Mouse (Mus musculus) embryo, embryonic 11.5 days (tissue): ENCODE data around the gene Fgd5.
A peak's percentile ranks its signal among the peaks of the same experiment; 100 is the strongest.
"Not testable (repeated sequence)": the region's sequence is repeated elsewhere in the genome, so short reads cannot be mapped to it uniquely, and the experiment has no call there.

Source experiments
- DNase-seq: peaks from one replicate; pipeline ENCODE4 v3.0.0-alpha.2; 2012; ENCODE audit warnings: low read depth, low spot score

Fgd5 gene

DNA sequence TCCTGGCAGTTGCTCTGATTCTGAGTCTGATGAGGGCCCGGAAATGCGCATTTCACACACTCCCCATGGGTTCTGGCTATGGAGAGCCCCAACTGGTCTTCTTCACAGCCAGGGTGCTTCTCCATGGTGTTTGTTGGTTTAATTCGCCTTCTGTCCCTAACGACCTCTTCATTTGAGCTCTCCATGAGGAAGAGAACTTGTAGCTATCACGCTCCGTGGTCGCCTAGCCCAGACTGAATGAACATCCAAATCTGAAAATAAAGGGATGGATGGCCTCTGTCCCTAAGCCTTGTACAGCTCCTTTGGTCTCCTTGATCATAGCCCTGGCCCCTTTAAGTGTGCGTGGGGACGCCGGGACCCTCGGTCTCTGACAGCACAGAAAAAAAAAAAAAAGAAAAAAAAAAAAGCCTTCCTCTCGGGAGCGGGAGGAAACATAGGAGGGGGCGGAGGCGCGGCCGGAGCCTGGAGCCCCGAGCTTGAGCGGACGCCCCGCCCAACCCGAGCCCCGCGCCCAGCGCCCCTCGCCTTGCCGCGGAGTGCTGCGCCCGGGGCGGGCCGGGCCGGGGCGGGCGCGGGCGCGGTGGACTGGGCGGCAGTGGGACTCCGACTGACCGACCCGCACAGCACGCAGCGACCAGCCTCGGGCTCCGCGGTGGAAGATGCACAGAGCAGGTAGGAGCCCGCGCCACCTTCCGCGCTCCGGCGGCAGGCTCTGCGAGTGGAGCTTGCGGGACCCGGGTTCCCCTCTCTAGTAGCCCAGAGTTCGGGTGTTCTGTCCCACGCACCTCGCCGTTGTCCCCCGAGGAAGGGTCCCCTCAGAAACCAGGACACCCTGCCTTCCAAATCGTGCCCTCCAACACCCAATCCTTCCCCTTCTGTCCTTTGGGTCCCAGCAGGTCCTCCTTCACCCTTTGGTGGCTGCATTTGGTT, at the start of gene Fgd5:
TSS of gene Fgd5 (plus strand) at position 508 of the 930 bp plus-strand sequence.
- DNase-seq: no peak

DNA sequence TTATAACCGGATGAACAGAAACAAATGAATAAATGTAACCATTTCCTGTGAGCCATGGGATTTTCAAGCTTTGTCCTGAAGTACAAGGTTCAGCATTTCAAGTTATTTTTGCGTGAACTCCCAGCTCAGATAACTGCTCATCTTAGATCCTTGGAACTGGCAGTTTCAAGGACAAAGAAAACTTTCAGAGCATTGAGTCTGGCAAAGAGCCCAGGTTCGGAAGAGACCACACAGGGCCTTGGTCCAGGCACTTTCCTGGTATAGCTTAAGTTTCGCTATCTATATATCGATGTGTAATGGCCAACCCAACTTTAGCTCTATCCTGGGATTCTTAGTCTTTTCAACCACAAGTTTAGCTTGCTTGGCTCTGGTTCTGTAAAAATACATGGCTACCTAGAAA, 47.4 kb upstream of the Fgd5 start:
- DNase-seq: no peak

DNA sequence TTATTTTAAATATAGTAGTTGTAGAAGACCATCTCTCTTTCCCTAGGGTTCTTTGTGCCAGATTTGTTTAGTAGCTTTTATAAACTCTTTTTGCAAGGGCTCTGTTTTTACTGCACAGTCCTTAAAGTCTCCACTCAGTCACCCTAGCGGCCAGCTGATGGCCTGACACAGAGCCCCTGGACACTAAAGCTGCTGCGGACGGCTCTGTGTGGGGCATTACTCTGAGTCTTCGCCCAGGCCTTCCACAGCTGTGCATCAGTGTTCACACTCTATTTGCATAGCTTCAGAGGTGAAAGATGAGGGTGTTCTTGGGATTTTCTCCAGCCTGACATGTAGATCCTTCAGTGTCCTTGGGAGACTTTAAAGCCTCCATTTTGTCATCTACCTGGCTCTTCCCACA, 40.2 kb upstream of the Fgd5 start:
- no peak for DNase-seq

DNA sequence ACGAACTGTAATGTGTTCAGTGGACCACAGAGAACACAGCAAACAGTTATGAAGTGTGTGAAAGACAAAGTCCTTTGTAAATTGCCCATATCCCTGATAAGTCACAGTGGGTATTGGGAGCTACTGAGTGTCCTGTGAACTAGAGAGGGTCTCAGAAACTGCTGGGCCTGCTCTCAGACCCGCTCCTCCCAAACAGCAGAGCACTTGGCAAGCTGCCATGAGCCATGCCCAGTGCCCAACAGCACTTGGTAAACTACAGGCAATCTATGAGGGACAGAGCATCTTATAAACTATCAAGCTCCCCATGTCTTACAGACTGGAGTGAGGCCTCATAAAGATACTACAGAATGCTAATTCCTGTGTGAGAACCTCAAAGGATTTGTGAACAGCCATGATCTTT, 30.3 kb upstream of the Fgd5 start:
- no peak for DNase-seq

DNA sequence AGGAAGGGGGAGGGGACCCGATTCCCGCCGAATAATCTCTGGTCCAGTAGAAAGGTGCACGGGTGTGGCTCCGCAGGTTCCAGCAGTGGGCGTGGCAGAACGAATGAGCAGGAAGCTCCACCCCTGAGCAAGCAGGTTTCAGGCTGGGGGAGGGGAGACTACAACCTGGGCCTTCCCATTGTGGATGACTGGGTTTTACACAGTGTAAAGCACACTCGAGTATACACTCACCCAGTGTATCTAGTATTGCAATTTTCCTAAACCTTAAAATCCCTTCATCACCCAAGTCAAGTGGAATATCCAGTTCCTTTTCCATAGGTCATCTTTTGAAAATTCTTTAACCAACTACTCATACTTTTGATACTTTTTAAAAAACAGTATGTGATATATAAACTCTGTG, 20.7 kb upstream of the Fgd5 start:
- not testable (repeated sequence) for DNase-seq

DNA sequence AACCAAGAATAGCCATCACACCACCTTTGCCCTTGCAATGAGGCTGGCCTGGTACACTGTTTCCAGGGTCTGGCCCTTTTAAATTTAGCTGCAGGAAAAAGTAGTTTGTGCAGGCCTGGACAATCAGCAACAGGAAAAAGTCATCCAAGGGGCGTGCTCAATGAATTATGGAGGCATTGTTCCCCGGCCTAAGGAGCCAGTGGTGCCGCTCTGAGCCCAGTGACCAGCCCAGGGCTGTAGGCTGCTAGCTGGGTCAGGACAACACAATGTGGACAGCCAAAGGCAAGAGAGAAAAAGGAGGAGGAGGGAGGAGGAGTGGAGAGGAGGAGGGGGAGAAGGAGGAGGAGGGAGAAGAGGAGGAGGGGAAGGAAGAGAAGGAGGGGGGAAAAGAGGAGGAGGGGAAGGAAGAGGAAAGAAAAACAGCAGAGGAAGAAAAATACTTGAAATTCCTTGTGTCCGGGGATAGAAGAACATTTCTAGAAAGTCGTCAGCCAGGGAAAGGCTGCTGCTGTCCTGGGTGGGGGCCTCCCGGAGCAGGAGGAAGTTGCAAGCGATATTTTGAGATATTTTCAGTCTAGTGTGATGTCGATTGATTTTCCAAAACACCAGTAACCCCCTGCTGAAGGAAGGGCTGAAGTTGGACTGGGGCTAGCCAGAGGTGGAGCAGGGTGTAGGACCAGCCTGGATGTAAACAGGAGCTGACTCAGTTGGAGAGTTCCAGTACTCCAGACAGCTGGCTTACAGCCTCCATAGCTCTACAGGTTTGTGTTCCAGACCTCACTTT, 18.5 kb upstream of the Fgd5 start:
- no peak for DNase-seq

DNA sequence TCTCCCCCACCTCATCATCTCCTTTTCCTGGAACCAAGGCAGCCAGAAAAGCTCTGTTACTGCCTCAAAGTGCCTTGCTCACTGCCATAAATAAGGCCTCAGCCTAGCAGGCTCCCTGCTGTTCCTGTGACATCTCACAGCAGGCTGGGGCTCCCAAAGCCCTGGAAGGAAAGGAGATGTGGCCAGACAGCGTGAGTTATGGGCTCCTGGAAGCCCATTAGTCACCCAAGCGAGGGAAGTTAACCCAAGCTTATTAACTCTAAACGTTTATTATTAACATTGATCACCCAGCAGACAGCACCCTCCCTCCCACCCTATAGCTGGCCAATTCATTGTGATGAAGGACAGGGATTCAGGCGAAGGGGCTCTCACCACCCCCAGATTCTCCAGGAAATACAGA, 15.2 kb upstream of the Fgd5 start:
- peak; percentile 41 for DNase-seq

DNA sequence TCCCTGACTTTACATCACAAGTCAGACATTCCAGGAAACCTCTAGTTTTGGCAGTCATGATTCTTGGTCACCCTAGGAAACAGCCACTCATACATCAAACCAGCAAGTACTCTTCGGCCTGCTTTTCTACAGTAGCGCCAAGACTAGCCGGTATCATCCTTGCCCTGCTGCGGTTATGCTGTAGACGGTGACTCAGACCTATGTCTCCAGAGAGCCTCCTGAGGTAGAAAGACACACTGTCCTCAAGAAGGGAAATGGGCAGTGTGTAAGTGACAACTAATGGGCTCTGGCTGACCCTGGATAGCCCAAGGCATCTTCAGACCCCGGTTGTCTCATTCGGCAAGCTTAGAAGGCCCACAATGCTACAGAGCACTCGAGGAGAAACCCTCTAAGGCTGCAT, 13.6 kb upstream of the Fgd5 start:
- no peak for DNase-seq

DNA sequence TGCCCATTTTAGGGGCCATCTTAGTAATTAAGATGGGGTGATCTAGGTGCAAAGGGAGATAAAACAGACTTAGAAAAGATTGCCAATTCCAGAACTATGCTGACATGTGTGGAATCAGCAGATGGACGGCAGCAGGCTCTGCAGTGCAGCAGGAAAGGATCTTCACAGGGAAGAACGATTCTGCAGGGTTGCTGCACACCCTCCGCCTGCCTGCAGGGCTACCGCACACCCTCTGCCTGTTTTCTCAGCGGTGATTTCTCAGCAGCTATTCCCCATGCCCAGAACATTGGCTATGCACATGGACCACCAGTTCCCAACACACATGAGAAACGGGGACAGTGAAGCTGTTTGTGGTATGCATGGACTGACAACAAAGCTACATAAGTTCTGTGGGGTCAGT, 12.7 kb upstream of the Fgd5 start:
- DNase-seq: no peak

DNA sequence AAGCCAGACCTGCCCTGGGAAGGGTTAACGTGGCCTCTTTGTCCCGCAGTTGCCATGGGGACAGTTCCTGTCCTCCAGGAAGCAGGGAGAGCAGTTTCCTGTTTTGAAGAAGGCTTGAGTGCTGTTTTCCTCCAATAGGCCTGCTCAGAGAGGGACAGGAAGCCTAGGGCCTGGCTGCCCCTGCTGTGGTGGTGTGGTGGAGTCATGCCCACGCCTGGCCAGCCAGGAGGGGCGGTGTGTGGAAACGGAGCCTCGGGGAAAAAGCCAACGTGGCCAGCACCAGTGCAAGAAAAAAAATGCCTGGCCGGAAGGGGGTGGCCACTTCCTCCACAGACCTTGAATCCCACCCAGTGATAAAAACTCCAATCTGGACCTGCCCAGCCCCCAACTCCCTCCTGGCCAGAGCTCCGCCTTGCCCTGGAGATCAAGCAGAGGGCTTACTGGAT, 6.5 kb upstream of the Fgd5 start:
- no peak for DNase-seq

DNA sequence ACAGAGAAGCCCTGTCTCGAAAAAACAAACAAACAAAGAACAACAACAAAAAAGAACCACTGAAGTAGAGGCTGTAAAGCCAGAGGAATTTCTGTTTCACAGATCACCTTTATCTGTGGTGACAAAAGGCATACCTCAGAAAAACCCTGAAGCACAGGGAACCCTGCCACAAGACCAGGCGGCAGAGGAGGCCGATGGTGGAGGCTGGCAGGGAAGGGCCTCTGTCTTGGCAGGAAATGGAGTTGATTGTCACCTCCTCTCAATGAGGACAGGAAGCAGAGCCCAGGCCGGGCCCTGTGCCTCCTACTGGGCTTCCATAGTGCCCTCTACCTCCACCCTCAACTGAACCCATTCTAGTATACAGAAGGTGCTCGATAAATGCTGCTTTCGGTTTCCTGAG, 4.7 kb upstream of the Fgd5 start:
- no peak for DNase-seq

DNA sequence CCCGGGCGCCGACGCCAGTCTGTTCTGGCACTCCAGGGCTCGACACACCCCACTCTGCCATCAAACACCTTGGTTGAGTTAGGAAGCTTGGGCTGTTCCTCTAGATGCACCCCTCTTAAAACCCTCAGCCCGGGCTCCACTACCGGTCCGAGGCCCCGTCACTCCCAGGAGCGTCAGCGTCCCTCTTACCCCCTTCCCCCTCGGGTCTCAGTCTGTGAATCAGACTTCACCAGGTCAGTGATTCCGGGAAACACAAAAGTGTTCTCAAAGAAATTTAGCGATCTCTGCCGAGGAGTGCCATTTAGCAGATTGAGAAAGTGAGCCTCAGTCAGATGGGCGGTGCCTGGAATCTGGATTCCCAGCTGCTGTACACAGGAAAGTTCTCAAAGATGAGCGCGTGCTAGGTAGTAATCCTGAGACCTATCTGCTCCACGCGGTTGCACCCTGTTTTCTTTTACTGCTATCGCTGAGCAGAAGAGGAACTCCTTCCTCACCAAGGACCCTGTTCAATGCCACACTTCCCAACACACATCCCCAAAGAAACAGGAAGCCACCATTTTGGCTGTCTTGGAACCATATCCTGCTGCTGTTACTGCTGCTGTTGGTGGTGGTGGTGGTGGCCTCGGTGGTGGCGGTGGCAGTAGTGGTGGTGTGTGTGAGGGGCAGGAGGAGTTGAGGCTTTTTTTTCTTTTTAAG, 771 bp downstream of the Fgd5 start:
- DNase-seq: no peak

DNA sequence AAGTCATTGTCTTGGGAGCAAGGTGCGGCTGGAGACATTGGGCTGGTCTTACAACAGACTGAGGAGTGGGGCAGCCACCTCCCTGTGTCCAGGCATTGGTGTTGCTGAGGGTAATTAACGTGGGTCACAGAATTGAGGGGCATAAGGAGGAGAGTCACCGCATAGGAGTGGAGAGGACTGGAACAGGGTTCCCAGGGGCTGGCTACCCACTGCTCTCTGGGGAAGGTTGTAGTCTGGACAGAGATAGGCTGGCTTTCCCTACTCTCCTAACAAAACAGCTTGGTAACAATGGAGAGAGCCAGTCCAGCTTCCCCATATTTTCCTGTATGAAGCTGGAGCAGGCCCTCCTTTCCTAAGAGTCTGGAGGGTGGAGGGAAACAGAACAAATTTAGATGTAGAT, 1.3 kb downstream of the Fgd5 start:
- no peak for DNase-seq

DNA sequence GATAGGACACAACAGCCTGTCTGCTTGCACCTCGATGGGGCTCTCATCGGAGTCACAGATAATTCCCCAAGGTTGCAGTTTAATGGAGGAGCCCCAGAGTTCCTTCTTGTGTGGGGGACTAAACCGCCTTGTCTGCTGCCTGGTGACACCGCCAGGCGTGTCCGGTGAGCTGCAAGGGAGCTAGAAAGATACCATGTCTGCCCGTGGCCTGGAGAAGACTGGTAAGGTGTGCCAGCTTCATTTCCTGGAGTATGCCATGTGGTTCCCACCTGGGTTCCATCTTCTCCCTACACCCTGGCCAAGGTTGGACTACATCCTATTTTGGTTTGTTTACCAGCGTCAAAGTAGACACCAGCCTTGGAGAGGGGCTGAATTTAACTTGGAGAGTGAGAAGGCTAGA, 11.4 kb downstream of the Fgd5 start:
- no peak for DNase-seq

DNA sequence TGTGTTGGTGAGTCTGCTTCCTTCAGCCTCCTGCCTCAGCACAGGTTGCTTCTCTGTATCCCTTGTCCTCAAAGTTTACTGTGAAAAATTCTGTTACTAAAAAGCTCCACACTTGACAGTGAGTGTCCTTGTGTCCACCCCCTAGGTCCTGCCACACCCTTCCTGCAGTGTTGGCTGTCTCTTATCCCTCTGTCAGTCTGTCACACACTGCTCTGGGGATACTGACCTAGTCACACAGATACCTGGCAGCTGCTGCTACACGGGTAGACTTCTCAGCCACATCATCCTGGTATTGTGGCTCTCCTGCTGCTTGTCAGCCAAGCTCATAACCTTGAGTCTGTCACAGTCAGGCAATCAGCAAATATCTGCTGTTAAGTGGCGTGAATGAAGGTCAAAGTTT, 14.1 kb downstream of the Fgd5 start:
- DNase-seq: no peak

DNA sequence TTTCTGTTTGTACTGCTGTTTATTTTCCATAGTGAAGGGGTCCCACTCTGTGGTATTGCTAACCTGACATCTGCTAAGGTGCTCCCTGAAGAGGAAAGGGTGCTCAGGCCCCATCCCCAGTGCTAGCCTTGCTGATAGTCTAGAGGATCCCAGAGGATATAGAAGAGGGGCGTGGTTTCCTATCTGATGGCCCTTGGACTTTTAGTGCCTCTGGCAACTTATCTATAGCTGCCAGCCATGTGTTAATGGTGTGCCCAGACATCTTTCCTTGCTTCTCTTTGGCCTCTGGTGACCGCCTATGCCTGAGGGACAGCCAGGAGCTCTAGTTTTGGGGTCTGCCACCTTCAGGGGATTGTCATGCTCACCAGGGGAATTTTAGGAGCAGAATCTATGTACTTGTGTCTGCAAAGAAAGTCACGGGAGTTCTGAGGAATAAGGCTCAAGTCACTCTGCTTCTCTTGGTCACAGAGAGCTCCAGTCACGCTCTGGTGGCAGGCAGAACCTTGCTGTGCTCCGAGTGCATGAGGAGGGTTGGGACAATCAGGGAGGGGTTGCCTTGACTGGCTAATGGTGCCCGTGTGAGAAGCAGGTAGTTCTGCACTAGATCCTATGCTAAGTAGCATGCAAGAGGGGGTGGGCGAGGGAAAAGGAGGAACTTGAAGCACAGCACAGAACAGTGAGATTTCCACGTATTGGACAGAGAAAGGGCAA, 15.3 kb downstream of the Fgd5 start:
- DNase-seq: no peak

DNA sequence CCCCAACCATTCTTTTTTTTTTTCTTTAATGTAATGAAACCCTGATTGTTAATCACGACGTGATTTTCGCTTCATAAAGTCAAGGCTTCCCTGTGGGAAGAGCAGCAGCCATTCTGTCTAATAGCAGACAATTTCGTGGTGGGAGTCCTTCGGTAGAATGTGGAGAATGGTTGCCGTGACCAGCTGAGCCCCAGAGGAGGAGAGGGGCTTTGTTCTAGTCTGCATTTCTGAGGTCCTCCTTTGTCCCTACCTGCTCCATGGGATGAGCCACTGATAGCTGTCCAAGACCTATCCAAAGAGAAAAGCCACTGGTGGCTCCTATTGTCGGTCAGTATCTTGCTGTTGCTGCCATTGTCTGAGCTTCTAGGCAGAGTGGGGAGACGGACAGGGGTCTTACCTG, 17.4 kb downstream of the Fgd5 start:
- DNase-seq: no peak

DNA sequence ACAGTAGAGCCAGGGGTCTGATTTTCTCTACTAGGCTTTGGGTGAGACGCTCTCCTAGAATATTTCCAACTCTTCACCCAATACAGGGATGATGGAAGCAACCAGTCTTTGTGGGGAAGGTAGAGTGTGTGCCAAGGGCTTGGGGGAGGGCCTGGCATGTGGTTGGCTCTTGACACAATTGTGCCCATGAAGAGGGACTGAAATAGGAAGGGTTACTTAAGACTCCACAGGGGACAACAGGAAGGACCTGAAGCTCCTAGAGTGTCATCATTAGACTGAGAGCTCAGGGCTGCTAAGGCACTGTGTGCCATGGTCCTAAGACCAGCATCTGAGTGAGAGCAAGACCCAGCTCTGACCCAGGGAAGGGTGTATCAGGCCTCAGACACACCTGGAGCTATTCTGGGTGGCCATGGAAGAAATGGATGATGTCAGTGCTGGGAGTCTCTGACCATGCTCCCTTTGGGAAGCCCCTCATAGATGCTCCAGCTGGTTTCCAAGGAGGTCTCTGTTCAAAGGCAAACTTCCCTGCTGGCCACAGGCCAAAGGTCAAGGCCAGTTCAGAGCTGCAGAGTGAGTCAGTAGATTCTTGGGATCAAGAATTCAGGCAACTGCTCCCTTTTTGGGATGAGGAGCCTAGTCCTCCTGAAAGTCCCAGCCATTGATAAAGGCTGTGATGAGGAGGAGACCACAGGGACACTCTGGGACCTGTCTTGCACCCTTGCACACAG, 24.0 kb downstream of the Fgd5 start:
- no peak for DNase-seq

DNA sequence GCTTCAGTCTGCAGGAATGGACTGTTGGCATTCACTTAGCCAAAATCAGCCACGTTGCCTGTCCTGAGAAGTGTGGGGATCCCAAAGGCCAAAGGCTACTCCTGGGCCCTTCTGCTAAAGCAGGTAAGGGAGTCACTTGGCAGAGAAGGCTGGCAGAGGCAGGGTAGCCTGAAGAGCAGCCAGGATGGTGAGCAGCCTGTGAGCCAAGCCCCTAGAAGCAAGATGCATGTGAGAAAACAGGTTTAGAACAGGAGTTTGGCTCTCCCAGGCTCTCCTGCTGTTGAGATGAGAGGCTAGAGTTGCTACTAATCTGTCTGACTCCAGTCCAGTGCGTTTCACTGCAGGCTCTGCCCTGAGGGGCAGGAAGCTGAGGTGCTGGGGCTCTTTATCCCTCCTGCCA, 25.0 kb downstream of the Fgd5 start:
- DNase-seq: no peak

DNA sequence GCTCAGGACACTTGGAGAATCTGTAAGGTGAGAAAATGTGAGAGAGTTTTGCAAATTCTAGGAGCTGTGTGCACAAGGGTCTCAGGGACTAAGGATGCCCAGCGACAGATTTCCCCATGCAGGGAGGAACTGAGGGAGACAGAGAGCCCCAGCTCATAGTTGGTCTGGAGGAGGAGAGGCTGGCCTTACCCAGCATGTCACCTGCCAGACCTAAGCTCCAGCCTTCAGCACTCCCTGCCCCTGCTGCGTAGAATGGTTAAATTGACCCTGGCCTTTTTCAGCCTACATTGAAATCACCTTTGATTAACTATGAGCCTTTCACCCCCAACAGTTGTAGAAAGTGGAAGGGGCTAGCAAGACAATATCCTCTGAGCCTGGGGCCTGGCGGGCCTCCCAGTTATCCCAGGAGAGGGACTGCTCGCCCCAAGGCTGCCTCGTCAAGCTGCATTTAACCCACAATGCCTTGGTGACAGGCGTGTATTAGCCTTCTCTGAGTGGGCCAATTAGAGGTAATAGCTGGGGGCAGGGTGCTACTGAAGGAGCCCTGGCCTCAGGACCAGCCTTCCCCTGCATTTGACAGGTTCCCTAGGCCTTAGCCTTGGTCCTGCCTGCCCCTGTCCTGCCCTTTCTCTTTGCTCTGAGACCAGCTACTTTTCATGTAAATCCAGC, 25.6 kb downstream of the Fgd5 start:
- peak; percentile 11 for DNase-seq
